Mouse (Mus musculus) lung, adult 2 months (tissue): ENCODE results near the gene Ndufa4l2. TPM values are rescaled to one million over a fixed set of nuclear protein-coding genes. Genes with fewer than 3 reads are reported as not detected.

Source experiments
- DNase-seq: peaks from one replicate; pipeline ENCODE4 v3.0.0; 2022
- H3K4me1 ChIP-seq: fragments of 200-500 bp; 2 replicates; pipeline ENCODE4 v1.6.1; 2011; ENCODE audit warnings: low read length; ENCODE audit not compliant: control insufficient read depth, insufficient read depth
- H3K4me3 ChIP-seq: fragments of 200-500 bp; replicated peaks from 2 replicates; pipeline ENCODE3; 2011; ENCODE audit warnings: low read depth, mild to moderate bottlenecking, control low read depth, low read length; ENCODE audit errors: extremely low read depth
- CTCF ChIP-seq: fragments of 200-500 bp; IDR thresholded peaks from 2 replicates; pipeline ENCODE4 v1.5.1; 2011; ENCODE audit warnings: mild to moderate bottlenecking, low read length, control low read depth; ENCODE audit not compliant: insufficient read depth
- POLR2A ChIP-seq: fragments of 200-500 bp; IDR thresholded peaks from 2 replicates; pipeline ENCODE4 v1.6.1; 2011; ENCODE audit warnings: low read depth, mild to moderate bottlenecking, control low read depth, low read length, borderline replicate concordance; ENCODE audit errors: extremely low read depth
- WGBS: fragments of 180-500 bp; shearing (Covaris S2); methylation state at CpG from one replicate; pipeline ENCODE4 v1.1.7; 2018; 5-methylcytosine and 5-hydroxymethylcytosine counted together
- polyA plus RNA-seq: library from polyadenylated mRNA; depleted of rRNA; stranded (reverse); fragments of >200 nt; gene quantifications from 2 replicates; pipeline ENCODE4 v1.2.3, GENCODE M21; 2012

Gene Ndufa4l2
- polyA plus RNA-seq, 1 experiment, result 124 TPM

GRCm38 (mm10) chr10:127526048-127526447 lies 11.3 kb downstream of the Ndufa4l2 start:
- peaks cover 3% of the 10 kb centered on the region; the same call in 1 of the 2 replicates for H3K4me1 ChIP-seq
- 4% methylated on average over 26 of the region's 26 CpGs for WGBS
- no peak overlapping the region for H3K4me3 ChIP-seq
- DNase-seq, result no peak
- no peak for TF ChIP-seq POLR2A
- TF ChIP-seq CTCF, result no peak

DNA sequence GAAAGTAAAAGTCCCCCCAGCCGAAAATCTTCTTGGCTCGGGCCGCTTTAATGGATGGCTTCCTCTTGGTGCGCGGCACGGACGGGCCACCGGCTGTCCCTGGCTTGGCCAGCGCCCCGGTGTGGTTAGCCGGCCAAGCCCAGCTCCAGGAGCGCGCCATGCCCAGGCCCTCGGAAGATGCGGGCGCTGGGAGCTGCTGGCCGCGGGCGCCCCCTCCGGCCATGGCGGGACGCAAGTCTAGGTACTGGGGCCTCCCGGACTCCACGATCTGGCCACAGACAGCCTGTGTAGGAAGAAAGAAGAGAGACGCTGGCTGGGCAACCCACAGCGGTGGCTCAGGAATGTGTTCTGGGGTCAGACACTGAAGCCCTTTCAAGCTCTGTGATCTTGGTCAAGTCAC lies 11.9 kb downstream of the Ndufa4l2 start:
- TF ChIP-seq POLR2A, result no peak
- TF ChIP-seq CTCF, result no peak
- peaks cover 3% of the 10 kb centered on the region; the same call in 1 of the 2 replicates for H3K4me1 ChIP-seq
- peak; percentile 43 for DNase-seq
- no peak overlapping the region for H3K4me3 ChIP-seq
- WGBS, result under 1% methylated on average over 26 of the region's 26 CpGs

DNA sequence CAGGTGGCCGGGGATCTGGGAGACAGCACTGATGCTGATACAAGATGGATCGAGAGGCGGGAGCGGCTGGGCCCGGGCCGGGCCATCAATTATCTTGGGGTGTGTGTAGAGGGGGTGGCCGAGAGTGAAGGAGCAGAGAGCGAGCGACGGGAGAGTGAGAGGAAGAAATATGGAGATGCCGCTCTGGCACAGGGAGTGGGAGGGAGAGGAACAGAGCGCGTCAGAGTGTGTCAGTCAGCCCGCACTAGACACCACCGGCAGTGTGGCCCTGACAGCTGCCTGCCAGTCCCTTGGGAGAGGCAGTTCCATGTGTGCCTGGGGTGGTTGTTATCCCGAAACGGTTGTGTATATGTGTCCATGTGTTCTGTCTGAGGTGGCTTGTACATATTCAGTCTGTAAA lies 12.7 kb downstream of the Ndufa4l2 start:
- WGBS, result 17% methylated on average over 17 of the region's 17 CpGs
- no peak for DNase-seq
- TF ChIP-seq CTCF (no peak), POLR2A (no peak)
- Histone ChIP-seq H3K4me1 (peaks cover 3% of the 10 kb centered on the region; the same call in 1 of the 2 replicates), H3K4me3 (no peak overlapping the region)

GRCm38 (mm10) chr10:127530945-127531344 lies 16.2 kb downstream of the Ndufa4l2 start:
- no peak for TF ChIP-seq CTCF
- no peak for TF ChIP-seq POLR2A
- H3K4me1 ChIP-seq, result peaks cover 10% of the 10 kb centered on the region
- no peak for DNase-seq
- WGBS, result 2% methylated on average over 25 of the region's 25 CpGs
- no peak overlapping the region for H3K4me3 ChIP-seq

GRCm38 (mm10) chr10:127531548-127531947 lies 16.8 kb downstream of the Ndufa4l2 start:
- WGBS, result 14% methylated on average over 4 of the region's 4 CpGs
- peaks cover 7% of the 10 kb centered on the region for H3K4me1 ChIP-seq
- no peak overlapping the region for H3K4me3 ChIP-seq
- DNase-seq, result no peak
- TF ChIP-seq POLR2A, result no peak
- no peak for TF ChIP-seq CTCF

DNA sequence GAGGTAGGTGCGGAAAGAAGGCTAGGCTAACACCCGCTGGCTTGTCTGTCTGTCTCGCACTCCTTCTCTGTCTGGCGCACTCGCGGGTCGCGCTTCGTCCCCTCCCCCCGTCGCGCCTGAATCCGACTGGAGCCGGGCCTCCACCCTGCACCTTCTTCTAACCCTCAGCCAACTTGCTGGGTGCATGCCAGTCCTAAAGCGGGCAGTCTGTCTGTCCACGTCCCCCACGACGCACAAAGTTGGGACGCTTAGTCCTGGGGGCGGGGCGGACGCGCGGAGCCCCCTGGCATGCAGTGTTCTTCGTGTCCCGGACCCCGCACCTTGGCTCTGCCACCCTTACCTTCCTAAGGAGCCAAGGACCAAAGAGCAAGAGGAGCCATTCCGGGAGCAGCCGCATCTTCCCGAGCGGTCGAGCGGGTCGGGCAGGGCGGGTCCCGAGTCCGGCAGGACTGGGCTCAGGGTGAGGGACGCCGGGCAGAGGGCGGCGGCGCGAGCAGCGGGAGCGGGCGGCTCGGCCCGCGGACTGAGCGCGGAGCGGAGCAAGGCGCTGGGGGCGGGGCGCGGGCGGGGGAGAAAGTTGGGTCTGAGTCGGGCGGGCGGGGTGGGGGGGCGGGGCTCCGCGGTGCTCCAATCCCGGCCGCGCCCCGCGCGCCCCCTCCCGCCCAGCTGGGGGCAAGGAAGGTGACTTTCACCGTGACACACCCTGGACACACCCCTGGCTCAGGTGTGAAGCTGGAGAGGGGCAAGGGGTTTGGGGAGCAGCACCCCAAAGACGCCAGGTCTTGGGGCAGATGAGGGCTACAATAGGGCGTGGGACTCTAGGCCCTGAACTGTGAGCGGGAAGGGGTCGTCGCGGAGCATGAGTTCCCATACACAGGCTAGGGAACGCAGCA lies 19.5 kb downstream of the Ndufa4l2 start, which contains the start of gene Nxph4:
Nxph4 (minus strand) TSS at position 524 of the 893 bp plus-strand sequence.
- DNase-seq, result no peak
- peaks cover 7% of the 10 kb centered on the region for H3K4me1 ChIP-seq
- no peak within 1 kb of the TSS for H3K4me3 ChIP-seq
- WGBS, result under 1% methylated on average over 61 of the region's 78 CpGs
- TF ChIP-seq CTCF, result no peak
- TF ChIP-seq POLR2A, result no peak

GRCm38 (mm10) chr10:127534929-127535384 lies 20.2 kb downstream of the Ndufa4l2 start:
- H3K4me3 ChIP-seq, result no peak overlapping the region
- TF ChIP-seq CTCF (no peak), POLR2A (no peak)
- DNase-seq, result no peak
- 1% methylated on average over 29 of the region's 30 CpGs for WGBS
- H3K4me1 ChIP-seq, result peaks cover 7% of the 10 kb centered on the region

DNA sequence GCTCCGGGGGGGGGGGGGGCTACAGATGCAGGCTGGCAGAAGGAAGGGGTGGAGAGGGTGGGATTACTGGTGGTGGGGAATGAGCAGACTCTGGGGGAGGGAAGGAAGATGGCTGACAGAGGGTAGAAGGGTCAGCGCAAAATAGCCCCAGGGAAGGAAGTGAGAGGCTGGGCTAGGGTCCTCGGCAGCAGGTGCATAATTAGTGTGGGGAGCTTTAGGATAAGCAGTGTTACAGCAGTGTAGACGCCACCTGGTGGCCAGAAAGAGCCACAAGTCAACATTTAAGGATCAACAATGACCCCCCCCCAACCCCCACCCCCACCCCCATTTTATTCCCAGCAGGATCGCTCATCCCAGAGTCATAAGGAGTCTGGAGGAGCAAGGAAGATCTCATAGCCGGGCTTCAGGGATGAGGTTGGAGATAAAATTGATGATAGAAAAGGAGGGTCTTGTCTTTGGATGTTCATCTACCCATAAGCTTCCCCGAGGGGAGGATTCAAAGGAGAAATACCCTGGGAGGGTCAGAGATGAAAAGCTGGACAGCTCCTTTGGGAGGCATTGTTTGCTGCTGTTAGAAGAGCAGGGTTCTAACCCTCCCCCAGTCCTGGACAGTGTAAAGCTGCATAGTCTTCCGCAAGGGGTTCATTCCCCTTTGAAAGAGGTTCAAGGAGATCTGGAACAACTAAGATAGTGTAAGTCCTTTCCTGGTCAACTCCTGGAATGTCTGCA lies 22.0 kb downstream of the Ndufa4l2 start:
- TF ChIP-seq POLR2A, result no peak
- TF ChIP-seq CTCF, result peak; percentile 23; the same call in 1 of the 2 replicates
- peaks cover 7% of the 10 kb centered on the region for H3K4me1 ChIP-seq
- WGBS, result 17% methylated on average over 8 of the region's 8 CpGs
- H3K4me3 ChIP-seq, result no peak overlapping the region
- no peak for DNase-seq

- peaks cover 7% of the 10 kb centered on the region for H3K4me1 ChIP-seq
- H3K4me3 ChIP-seq, result no peak overlapping the region
- DNase-seq, result peak; percentile 74
- WGBS, result 27% methylated on average over 7 of the region's 7 CpGs
- no peak; the same call in 1 of the 2 replicates for TF ChIP-seq POLR2A
- TF ChIP-seq CTCF, result peak; percentile 98
Measured at GRCm38 (mm10) chr10:127537854-127538583, 23.3 kb downstream of the Ndufa4l2 start.
